Mouse (Mus musculus) ES-Bruce4 (cell line): ENCODE measurements around the gene Ankrd13d. TPM values are rescaled to one million over a fixed set of nuclear protein-coding genes. Genes with fewer than 3 reads are reported as not detected.

ENCODE experiments used
- H3K27ac ChIP-seq: 2 replicates; pipeline ENCODE4 v1.5.1; 2012; ENCODE audit warnings: low read length, inconsistent platforms; ENCODE audit not compliant: insufficient read depth
- H3K27me3 ChIP-seq: 2 replicates; pipeline ENCODE4 v1.6.1; 2012; ENCODE audit warnings: mild to moderate bottlenecking, low read length, inconsistent platforms; ENCODE audit not compliant: control insufficient read depth, poor library complexity, insufficient read depth, severe bottlenecking
- H3K36me3 ChIP-seq: 2 replicates; pipeline ENCODE4 v1.6.1; 2012; ENCODE audit warnings: inconsistent platforms, mild to moderate bottlenecking, low read length, moderate library complexity; ENCODE audit not compliant: control insufficient read depth, poor library complexity, insufficient read depth, severe bottlenecking
- H3K4me1 ChIP-seq: one replicate; pipeline ENCODE4 v1.8.1; 2011; ENCODE audit warnings: low read length; ENCODE audit not compliant: control insufficient read depth, insufficient read depth
- H3K4me3 ChIP-seq: 2 replicates; pipeline ENCODE4 v1.5.1; 2011; ENCODE audit warnings: low read depth, mild to moderate bottlenecking, low read length
- H3K9ac ChIP-seq: 2 replicates; pipeline ENCODE4 v1.6.1; 2012; ENCODE audit warnings: low read depth, mild to moderate bottlenecking, inconsistent platforms; ENCODE audit not compliant: poor library complexity, severe bottlenecking
- H3K9me3 ChIP-seq: replicated peaks from 2 replicates; pipeline ENCODE4 v1.6.1; 2012; ENCODE audit warnings: mild to moderate bottlenecking, low read length, inconsistent platforms; ENCODE audit not compliant: control insufficient read depth, poor library complexity, insufficient read depth, severe bottlenecking
- CTCF ChIP-seq: IDR thresholded peaks from one replicate; pipeline ENCODE4 v1.8.1; 2011; ENCODE audit warnings: low read depth, low read length
- EP300 ChIP-seq: IDR thresholded peaks from 2 replicates; pipeline ENCODE4 v1.6.1; 2011; ENCODE audit warnings: low read depth, low read length; ENCODE audit not compliant: insufficient read depth
- POLR2A ChIP-seq: IDR thresholded peaks from one replicate; pipeline ENCODE4 v1.8.1; 2011; ENCODE audit warnings: low read length; ENCODE audit not compliant: insufficient read depth
- polyA plus RNA-seq: library from polyadenylated mRNA; stranded (reverse); fragments of >200 nt; gene quantifications from 2 replicates; pipeline ENCODE4 v1.2.4, GENCODE M21; 2011; ENCODE audit warnings: low read depth; ENCODE audit not compliant: missing spikeins, insufficient read depth, insufficient read length

The Ankrd13d gene
- polyA plus RNA-seq: 4.9 and 6.5 TPM in 2 replicates

GRCm38 (mm10) chr19:4282898-4283553 lies at the start of gene Ankrd13d:
Ankrd13d (minus strand) TSS chr19:4283137.
- no peaks in the 10 kb centered on the region; the same call in 1 of the 2 replicates for H3K36me3 ChIP-seq
- TF ChIP-seq CTCF: peak; percentile 66
- peak; percentile 40 for TF ChIP-seq POLR2A
- no peak for TF ChIP-seq EP300
- H3K4me1 ChIP-seq: no peaks in the 10 kb centered on the region
- no peaks in the 10 kb centered on the region; the same call in 1 of the 2 replicates for H3K9me3 ChIP-seq
- H3K9ac ChIP-seq: peak within 1 kb of the TSS; percentile 41
- no peak within 1 kb of the TSS for H3K27ac ChIP-seq
- H3K4me3 ChIP-seq: peak within 1 kb of the TSS; percentile 65
- no peaks in the 10 kb centered on the region for H3K27me3 ChIP-seq

GRCm38 (mm10) chr19:4332653-4333052 lies 49.7 kb upstream of the Ankrd13d start:
- TF ChIP-seq EP300 (0 out of 2 replicates have a peak, but pooled peaks have one; percentile 46), CTCF (no peak), POLR2A (no peak)
- Histone ChIP-seq H3K4me1 (peaks cover 2% of the 10 kb centered on the region), H3K9ac (peak overlapping the region; percentile 73), H3K27me3 (no peaks in the 10 kb centered on the region), H3K36me3 (peaks cover 18% of the 10 kb centered on the region), H3K27ac (peak overlapping the region; percentile 85), H3K9me3 (no peaks in the 10 kb centered on the region), H3K4me3 (peak overlapping the region; percentile 79)

- Histone ChIP-seq H3K9ac (no peak overlapping the region), H3K27me3 (no peaks in the 10 kb centered on the region), H3K27ac (no peak overlapping the region), H3K36me3 (peaks cover 32% of the 10 kb centered on the region), H3K9me3 (no peaks in the 10 kb centered on the region), H3K4me1 (peaks cover 2% of the 10 kb centered on the region), H3K4me3 (no peak overlapping the region)
- TF ChIP-seq POLR2A (no peak), EP300 (no peak), CTCF (no peak)
Observed at GRCm38 (mm10) chr19:4331273-4331672, 48.3 kb upstream of the Ankrd13d start.

GRCm38 (mm10) chr19:4330603-4331002 lies 47.7 kb upstream of the Ankrd13d start:
- Histone ChIP-seq H3K27me3 (no peaks in the 10 kb centered on the region), H3K4me3 (no peak overlapping the region), H3K27ac (no peak overlapping the region), H3K9ac (no peak overlapping the region), H3K36me3 (peaks cover 38% of the 10 kb centered on the region), H3K9me3 (no peaks in the 10 kb centered on the region), H3K4me1 (peaks cover 2% of the 10 kb centered on the region)
- TF ChIP-seq POLR2A: no peak
- no peak for TF ChIP-seq EP300
- TF ChIP-seq CTCF: no peak

GRCm38 (mm10) chr19:4328737-4329304 lies 45.9 kb upstream of the Ankrd13d start:
- peaks cover 54% of the 10 kb centered on the region for H3K36me3 ChIP-seq
- no peaks in the 10 kb centered on the region for H3K9me3 ChIP-seq
- no peak for TF ChIP-seq POLR2A
- TF ChIP-seq EP300: peak; percentile 79
- no peak for TF ChIP-seq CTCF
- H3K27ac ChIP-seq: peak overlapping the region; percentile 60
- no peak overlapping the region for H3K9ac ChIP-seq
- no peaks in the 10 kb centered on the region for H3K27me3 ChIP-seq
- peaks cover 2% of the 10 kb centered on the region for H3K4me1 ChIP-seq
- H3K4me3 ChIP-seq: no peak overlapping the region

GRCm38 (mm10) chr19:4326881-4327280 lies 43.9 kb upstream of the Ankrd13d start:
- TF ChIP-seq CTCF: no peak
- TF ChIP-seq POLR2A: no peak
- TF ChIP-seq EP300: no peak
- H3K36me3 ChIP-seq: peaks cover 66% of the 10 kb centered on the region
- no peaks in the 10 kb centered on the region for H3K9me3 ChIP-seq
- no peak overlapping the region for H3K27ac ChIP-seq
- H3K9ac ChIP-seq: no peak overlapping the region
- H3K27me3 ChIP-seq: no peaks in the 10 kb centered on the region
- H3K4me3 ChIP-seq: no peak overlapping the region
- H3K4me1 ChIP-seq: peaks cover 1% of the 10 kb centered on the region
